ENCODE assay signal across 26 mouse cellular contexts in the genomic region with DNA sequence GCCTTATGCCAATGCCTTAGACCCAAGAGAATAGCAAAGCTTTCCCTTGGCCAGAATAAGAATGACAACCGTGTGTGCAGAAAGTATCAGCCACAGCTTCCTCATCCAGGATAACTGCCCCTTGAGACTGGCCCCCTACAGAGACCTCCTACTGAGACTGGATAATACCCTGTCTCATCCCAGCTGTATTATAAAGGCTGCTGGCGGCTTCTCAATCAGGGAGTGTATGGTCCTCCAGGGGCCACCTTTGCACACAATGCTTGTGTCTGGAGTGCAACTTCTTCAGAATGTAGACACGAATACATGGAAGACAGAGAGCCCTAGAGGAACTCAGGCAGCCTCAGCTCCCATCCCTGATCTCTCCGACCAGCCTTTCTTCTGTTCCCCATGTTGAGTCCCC.
"Had no signal": no experiment of that assay in that cellular context is flagged by ENCODE, and none has a peak within 500 bp of the region (broad histone marks: within the 10 kb centered on the region; RNA-seq: fewer than 3 reads in every experiment).

No protein-coding gene starts in this region.

- H3K4me3 ChIP-seq: heart, embryonic 13.5 days; heart, embryonic 15.5 days; hindbrain, embryonic 13.5 days; hindbrain, embryonic 15.5 days; kidney, embryonic 15.5 days; limb, embryonic 13.5 days; limb, embryonic 15.5 days; liver, embryonic 12.5 days had no signal

- H3K36me3 ChIP-seq: heart, embryonic 13.5 days; heart, embryonic 15.5 days; hindbrain, embryonic 13.5 days; hindbrain, embryonic 15.5 days; kidney, embryonic 15.5 days; limb, embryonic 13.5 days; limb, embryonic 15.5 days; liver, embryonic 12.5 days had no signal

- H3K4me1 ChIP-seq: heart, embryonic 13.5 days; heart, embryonic 15.5 days; hindbrain, embryonic 15.5 days; kidney, embryonic 15.5 days; limb, embryonic 13.5 days; liver, embryonic 12.5 days had no signal

- H3K4me2 ChIP-seq: heart, embryonic 11.5 days; heart, embryonic 13.5 days; heart, embryonic 15.5 days; hindbrain, embryonic 13.5 days; hindbrain, embryonic 15.5 days; kidney, embryonic 15.5 days; limb, embryonic 13.5 days; limb, embryonic 15.5 days; liver, embryonic 12.5 days had no signal

- DNase-seq: gastrocnemius, postnatal 14 days; gastrocnemius, postnatal 36 days; heart, adult 18-20 months; heart, postnatal 14 days; heart, postnatal 36 days; kidney, adult 11 months; kidney, adult 2 months; kidney, adult 9 months; kidney, postnatal 14 days; kidney, postnatal 36 days; layer of hippocampus, adult 9-11 months; layer of hippocampus, postnatal 36 days; left cerebral cortex, postnatal 4 days had no signal

- ATAC-seq: hindbrain, postnatal 0 days; intestine, embryonic 16.5 days; liver, embryonic 12.5 days had no signal

- H3K27me3 ChIP-seq: heart, embryonic 15.5 days; hindbrain, embryonic 13.5 days; hindbrain, embryonic 15.5 days; kidney, embryonic 15.5 days; limb, embryonic 13.5 days; limb, embryonic 15.5 days; liver, embryonic 12.5 days had no signal

- H3K9me3 ChIP-seq: heart, embryonic 13.5 days; heart, embryonic 15.5 days; hindbrain, embryonic 13.5 days; hindbrain, embryonic 15.5 days; kidney, embryonic 15.5 days; limb, embryonic 13.5 days; limb, embryonic 15.5 days; liver, embryonic 12.5 days had no signal

- H3K27ac ChIP-seq: heart, embryonic 13.5 days; heart, embryonic 15.5 days; hindbrain, embryonic 13.5 days; hindbrain, embryonic 15.5 days; hindbrain, postnatal 0 days; kidney, embryonic 15.5 days; kidney, postnatal 0 days; limb, embryonic 13.5 days; liver, embryonic 12.5 days; liver, embryonic 14.5 days had no signal

- H3K9ac ChIP-seq: heart, embryonic 13.5 days; heart, embryonic 15.5 days; hindbrain, embryonic 13.5 days; hindbrain, embryonic 15.5 days; kidney, embryonic 15.5 days; limb, embryonic 13.5 days; limb, embryonic 15.5 days; liver, embryonic 12.5 days; liver, embryonic 14.5 days had no signal
